Mouse (Mus musculus): ENCODE measurements around the gene Hrct1. TPM values are rescaled to one million over a fixed set of nuclear protein-coding genes. Genes with fewer than 3 reads are reported as not detected.
A peak's percentile ranks its signal among the peaks of the same experiment; 100 is the strongest.

The Hrct1 gene
- total RNA-seq, 2 experiments from 2014 or later, result 3.3 to 3.4 TPM

DNA sequence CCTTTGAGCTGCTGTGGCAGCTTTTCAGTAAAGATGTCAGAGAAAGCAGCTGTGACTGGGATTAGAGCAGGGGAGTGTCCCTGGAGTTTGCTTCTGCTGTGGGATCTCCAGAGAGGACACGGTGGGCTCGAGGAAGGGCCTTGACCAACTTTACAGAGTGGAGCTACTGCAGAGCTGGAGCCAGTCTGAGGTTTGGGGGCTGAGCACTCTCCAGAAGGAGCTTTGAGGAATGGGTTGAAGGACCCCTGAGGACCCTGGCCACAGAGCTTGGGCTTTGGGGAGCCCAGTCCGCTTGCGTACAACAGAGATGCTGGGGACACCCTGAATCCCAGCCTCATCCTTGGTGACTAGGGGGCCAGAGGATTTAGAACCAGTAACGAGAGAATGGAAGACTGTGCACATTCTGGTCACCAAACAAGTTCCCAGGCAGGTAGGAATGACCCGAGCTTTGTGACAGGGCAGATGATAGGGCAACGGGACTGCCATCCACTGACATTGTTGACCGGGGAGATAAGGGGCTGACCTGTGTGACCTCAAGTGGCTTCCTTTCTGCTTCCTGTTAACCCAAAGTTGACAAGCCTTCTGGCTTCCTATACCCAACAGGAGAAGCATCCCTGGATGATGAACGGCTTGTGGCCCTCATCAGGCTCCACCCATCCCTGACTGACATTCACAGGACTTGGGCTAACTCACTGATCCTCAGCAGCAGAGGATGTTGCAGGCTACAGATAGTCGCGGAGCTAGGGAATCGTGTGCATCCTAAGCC is 577 bp upstream of the Hrct1 start:
- intact Hi-C loops (cut with DNase I), result loop anchor here (1.0 to 5.0 kb wide), 2 partner anchors 17 to 36 kb away; no protein-coding TSS in a partner anchor
- no peak for DNase-seq (ENCODE audit: low spot score)

- intact Hi-C loops (cut with DNase I), result loop anchor here (5.0 kb wide), 1 partner anchor 34 kb away; no protein-coding TSS in a partner anchor
Measured at GRCm38 (mm10) chr4:43727718-43728575, 959 bp downstream of the Hrct1 start.

GRCm38 (mm10) chr4:43728576-43728954 is 1.6 kb downstream of the Hrct1 start:
- intact Hi-C loops (cut with DNase I), result loop anchor here (5.0 kb wide), 1 partner anchor 34 kb away; no protein-coding TSS in a partner anchor

More at GRCm38 (mm10) chr4:43727718-43728575, 959 bp downstream of the Hrct1 start:
- no peak for DNase-seq (ENCODE audit: low spot score)

GRCm38 (mm10) chr4:43729126-43729525 is 2.1 kb downstream of the Hrct1 start:
- intact Hi-C loops (cut with DNase I), result loop anchor here (5.0 kb wide), 1 partner anchor 33 kb away; no protein-coding TSS in a partner anchor
- DNase-seq (ENCODE audit: low spot score), result no peak

More at GRCm38 (mm10) chr4:43728576-43728954, 1.6 kb downstream of the Hrct1 start:
- peak; percentile 81 for DNase-seq (ENCODE audit: low spot score)

DNA sequence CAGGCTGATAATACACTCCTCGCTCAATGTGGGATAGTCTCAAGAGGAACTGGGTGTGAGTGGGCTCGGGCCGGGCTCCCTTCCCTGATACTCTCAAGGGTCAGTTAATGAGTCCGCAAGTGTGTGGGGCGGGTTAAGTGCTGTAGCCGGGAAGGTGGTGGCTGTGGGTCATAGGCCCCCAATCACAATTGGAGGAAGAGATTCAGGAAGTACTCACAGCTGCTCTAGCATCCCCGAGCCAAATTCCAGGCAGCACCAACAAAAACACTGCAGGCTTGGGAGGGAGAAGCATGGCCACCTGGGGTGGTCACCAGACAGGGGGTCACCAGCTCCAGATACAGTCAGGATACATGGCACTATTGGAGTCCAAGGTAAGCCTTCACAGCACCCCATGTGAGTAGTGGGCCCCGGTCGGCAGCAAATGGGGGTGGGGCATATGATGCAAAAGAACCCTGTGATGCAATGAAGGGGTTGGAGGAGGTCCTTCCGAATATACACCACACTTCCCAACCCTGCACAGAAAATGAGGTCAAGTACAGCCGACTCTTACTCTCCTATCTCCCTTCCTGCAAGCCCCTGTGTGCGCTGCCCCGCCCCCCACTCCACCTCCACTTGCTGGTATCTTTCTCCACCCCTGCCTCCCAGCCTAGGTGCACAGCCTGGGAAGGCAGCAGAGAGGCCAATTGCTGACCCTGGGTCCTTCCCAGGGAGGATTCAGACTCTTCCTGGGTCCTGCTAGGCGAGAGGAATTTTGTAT is 3.0 kb downstream of the Hrct1 start, which contains the start of gene Spaar:
Gene Spaar, plus strand, starts transcription at position 241 of the 757 bp plus-strand sequence.
- intact Hi-C loops (cut with DNase I), result loop anchor here (5.0 kb wide), 1 partner anchor 32 kb away; no protein-coding TSS in a partner anchor
- DNase-seq (ENCODE audit: low spot score), result peak; percentile 79

DNA sequence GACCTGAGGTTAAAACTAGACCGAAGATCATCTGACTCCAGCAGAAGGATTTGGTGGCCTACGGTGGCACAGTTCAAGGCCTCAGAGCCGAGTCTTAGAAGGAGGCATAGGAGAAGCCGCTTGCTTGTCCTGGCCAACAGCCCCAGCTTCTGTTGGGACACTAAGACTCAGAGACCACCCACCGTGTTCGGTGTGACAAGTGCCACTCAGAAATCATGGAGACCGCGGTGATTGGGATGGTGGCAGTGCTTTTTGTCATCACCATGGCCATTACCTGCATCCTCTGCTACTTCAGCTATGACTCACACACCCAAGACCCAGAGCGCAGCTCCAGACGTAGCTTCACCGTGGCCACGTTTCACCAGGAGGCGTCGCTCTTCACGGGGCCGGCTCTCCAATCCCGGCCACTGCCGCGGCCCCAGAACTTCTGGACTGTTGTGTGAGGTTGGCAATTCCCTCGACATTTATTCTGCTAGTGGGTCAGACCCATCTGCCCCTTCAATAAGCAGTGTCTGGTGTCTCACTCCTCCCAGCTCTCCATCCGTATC is 3.8 kb downstream of the Hrct1 start:
- intact Hi-C loops (cut with DNase I), result no loop called here
- no peak for DNase-seq (ENCODE audit: low spot score)

DNA sequence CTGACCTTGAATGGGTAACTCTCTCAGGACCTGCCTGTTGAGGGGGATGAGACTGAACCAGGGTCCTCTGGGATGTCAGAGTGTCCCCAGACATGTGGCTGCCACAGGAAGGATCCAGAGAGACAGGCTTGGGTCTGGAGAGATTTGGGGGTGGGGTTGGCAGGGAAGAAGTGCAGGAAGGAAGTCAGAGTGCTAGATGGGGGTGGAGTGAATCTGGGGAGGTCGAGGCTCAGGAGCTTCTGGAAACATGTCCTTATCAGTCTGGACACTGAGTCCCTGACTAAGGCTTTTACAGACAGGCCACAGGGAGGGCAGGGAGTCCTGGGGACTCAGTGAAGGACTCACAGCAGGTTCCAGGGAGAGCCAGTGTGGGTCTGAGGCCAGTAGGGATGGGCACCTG is 5.2 kb downstream of the Hrct1 start:
- DNase-seq (ENCODE audit: low spot score), result no peak
- intact Hi-C loops (cut with DNase I), result no loop called here

DNA sequence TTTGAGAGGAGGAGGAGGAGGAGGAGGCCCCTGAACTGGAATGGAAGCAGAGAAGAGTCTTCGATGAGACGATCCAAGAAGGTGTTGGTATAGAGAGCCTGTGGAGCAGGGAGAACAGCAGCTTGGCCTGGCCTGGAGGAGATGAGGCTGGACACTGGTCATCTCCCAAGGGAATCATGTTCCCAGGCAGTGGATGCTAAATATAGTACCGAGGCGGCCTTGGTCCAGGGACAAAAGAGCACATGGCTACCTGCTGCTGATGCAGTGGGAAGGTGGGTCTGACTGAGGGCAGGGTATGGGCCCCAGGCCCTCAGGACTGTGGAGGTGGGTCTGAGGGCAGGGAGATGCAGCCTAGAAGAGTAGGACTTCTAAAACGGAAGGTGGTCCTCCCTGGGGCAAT is 6.2 kb downstream of the Hrct1 start:
- DNase-seq (ENCODE audit: low spot score), result no peak
- intact Hi-C loops (cut with DNase I), result no loop called here

DNA sequence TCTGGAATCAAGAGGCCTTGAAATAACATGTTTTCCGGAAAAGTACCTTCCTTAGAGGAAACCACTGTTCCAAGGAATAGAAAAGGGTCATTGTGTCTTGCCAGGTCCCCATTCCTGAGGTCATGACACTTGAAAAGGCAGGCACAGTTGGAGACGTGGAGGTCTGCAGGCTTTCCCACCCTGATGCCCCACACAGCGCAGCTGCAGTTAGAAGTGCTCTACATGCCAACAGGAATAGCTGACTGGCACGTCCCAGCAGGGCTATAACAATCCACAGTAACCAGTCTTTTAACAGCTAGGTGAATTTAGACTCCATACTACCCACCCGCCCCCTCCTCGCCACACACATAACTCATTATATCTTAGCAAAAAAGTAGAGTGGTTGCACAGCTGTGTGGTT is 10.2 kb downstream of the Hrct1 start:
- DNase-seq (ENCODE audit: low spot score), result no peak
- intact Hi-C loops (cut with DNase I), result no loop called here

- no peak for DNase-seq (ENCODE audit: low spot score)
- intact Hi-C loops (cut with DNase I), result no loop called here
Measured at GRCm38 (mm10) chr4:43738989-43739674, 12.1 kb downstream of the Hrct1 start.

DNA sequence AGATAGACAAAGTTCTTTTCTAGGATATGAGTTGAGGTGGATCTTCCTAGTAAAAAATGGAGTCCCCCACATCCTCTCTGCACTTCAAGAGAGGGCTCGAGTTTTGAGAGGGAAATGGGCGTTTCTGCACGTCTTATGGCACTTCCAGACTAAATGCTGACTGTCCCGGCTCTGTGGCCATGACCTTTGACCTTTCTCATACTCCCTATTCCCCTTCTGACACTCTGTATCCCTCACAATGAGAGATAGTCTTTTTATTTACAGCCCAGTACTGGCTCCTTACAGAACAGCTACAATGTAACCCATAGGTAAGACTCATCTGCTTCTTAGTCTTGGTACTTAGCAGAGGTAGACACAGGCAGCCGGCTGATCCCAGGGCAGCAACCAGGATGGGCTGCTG is 14.5 kb downstream of the Hrct1 start:
- no peak for DNase-seq (ENCODE audit: low spot score)
- intact Hi-C loops (cut with DNase I), result no loop called here

DNA sequence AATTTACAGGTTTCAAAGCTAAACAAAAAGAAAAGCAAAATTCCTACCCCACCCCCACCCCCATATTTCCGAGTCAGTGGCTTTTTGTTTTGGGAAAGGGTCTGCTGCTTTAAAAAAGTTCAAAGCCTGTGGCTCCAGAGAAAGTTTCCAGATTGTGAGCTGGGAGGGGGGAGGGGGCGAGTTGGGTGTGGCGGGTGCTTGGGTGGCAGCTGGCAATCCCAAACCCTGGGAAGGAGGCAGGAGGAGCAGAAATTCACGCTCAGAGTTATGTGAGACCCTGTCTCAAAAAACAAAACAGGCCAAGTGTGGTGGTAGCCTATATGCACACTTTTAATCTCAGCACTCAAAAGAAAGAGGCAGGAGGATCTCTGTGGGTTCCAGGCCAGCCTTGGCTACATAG is 15.6 kb downstream of the Hrct1 start:
- no peak for DNase-seq (ENCODE audit: low spot score)
- intact Hi-C loops (cut with DNase I), result loop anchor here (1.0 kb wide), 1 partner anchor 16 kb away; no protein-coding TSS in a partner anchor

DNA sequence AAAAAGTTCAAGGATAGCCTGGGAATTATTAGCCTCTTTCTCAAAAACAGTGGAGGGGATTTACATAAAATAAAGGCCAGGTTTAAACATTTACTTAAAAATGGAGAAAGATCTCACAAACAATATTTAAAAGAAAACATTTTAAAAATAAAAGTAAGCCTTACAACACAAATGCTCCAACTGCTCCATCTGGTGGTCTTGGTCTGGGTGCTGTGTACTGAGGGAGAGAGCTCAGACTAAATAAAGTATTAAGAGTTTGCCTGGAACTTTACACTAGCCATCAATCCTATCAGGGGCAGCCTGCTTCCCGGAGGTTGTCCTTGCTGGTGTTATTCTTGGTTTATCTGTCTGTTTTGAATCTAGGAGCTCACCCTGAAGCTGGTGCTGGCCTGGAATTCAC is 16.1 kb downstream of the Hrct1 start:
- DNase-seq (ENCODE audit: low spot score), result no peak
- intact Hi-C loops (cut with DNase I), result loop anchor here (1.0 kb wide), 1 partner anchor 17 kb away; no protein-coding TSS in a partner anchor

DNA sequence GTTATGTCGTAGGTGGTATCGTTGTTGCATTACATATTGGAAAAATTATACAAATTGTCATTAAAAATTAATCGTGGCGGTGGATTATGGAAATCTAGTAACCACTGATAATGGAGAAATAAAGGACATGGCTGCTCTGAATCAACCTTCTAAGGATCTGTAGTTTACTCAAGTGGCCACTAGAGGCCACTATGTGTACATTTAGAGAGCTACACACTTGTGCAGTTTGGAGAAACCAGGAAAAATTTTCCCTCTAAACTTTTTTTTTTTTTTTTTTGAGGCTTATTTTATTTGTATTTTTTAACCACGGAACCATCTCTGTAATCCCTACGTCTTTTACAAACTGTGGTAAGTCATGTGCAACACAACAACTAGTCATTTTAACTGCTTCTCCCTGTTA is 18.2 kb downstream of the Hrct1 start:
- intact Hi-C loops (cut with DNase I), result loop anchor here (1.0 kb wide), 1 partner anchor 116 kb away; no protein-coding TSS in a partner anchor
- DNase-seq (ENCODE audit: low spot score), result no peak

DNA sequence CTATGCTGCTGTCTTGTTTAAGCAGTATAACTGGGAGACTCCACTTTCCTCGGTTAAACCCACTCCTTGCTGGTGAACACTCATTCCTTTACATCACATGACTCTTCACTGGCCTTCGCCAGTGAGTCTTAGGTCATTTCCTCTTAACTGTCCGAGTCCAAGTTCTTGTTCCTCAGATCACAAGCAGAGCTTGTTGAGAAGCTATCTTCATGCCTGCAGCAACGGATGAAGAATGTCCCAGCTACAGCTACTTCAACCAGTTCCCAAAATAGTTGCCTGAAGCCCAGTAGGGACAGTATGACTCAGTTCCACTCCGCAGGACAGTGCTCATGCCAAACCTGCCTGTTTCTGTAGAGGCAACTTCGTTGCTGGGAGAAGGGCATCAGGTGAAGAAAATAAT is 30.2 kb downstream of the Hrct1 start:
- no peak for DNase-seq (ENCODE audit: low spot score)
- intact Hi-C loops (cut with DNase I), result no loop called here

DNA sequence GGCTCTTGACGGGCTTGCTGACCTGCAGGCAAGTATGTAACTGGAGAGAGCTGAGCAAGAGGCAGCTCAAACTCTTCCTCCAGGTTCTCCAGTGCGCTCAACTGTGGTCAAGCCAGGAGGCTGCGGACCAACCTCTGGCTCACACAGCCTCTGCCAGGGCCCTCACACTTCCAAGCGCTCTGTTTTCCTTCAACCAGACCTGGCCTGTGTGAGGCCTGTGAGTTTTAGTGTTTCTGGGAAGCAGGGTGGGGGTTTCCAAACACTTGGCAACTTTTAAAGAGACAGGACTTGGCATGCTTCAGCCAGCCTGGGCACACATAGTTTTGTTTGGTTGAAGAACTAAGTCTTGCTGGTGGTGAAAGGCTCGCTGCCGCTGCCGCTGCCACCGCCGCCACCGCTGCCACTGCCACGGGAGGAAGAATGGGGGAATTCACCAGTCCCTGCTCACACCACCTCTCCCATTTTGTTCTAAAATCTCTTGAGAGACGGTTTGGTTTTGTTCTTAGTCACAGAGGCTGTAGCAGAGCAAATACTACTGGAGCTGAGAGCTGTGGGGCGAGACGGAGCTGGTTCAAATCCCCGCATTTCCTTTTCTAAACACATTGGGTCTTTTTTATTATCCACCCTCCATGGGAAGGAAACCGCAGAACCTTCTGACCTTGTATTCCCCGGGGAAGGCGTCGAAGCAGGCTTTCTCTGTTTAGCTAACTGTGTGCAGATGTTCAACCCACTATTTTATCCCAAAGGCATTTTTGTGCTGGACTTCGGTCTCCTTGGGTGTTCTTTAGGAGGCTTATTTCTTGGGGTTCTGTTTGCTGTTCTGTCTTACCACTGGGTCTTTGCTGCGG is 32.8 kb downstream of the Hrct1 start:
- no peak for DNase-seq (ENCODE audit: low spot score)
- intact Hi-C loops (cut with DNase I), result loop anchor here (5.0 kb wide), 1 partner anchor 32 kb away; the partner anchor contains the start of gene Hrct1

- DNase-seq (ENCODE audit: low spot score), result no peak
Measured at GRCm38 (mm10) chr4:43760460-43760859, 33.5 kb downstream of the Hrct1 start.

GRCm38 (mm10) chr4:43761336-43761735 is 34.3 kb downstream of the Hrct1 start:
- DNase-seq (ENCODE audit: low spot score), result no peak
- intact Hi-C loops (cut with DNase I), result loop anchor here (5.0 kb wide), 1 partner anchor 34 kb away; the partner anchor contains the start of gene Hrct1

More at GRCm38 (mm10) chr4:43760460-43760859, 33.5 kb downstream of the Hrct1 start:
- intact Hi-C loops (cut with DNase I), result loop anchor here (5.0 kb wide), 1 partner anchor 33 kb away; the partner anchor contains the start of gene Hrct1
